Mouse (Mus musculus): Measurements from ENCODE around the gene Cct4.

DNA sequence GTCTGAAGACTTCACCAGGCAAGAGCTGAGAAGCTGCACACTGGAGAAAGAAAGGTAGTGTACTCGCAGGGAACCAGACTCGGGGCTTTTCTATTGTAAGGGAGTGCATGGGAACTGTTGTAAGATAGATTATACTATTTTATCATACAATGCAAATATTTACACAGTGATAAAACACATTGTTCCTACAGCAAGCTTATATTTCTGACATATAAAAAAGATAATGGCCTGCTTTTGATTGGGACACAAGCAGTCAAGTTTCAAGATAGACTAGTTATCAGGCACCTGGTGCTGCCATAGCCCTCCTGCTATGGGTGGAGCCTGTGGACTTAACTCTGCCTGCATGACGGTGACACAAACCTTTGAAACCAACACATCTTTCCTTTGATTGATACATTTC lies 38.6 kb downstream of the Cct4 start:
- TF ChIP-seq CTCF (IDR thresholded peaks at IDR 0.05; ENCODE audit: borderline replicate concordance, insufficient read depth, low read depth, low read length), result no peak
- TF ChIP-seq POLR2A (IDR thresholded peaks at IDR 0.05; ENCODE audit: borderline replicate concordance, insufficient read depth, low read length), result no peak

Data from cerebellum, adult 2 months (tissue).